Mouse (Mus musculus): ENCODE data around the gene Plekhh1.

DNA sequence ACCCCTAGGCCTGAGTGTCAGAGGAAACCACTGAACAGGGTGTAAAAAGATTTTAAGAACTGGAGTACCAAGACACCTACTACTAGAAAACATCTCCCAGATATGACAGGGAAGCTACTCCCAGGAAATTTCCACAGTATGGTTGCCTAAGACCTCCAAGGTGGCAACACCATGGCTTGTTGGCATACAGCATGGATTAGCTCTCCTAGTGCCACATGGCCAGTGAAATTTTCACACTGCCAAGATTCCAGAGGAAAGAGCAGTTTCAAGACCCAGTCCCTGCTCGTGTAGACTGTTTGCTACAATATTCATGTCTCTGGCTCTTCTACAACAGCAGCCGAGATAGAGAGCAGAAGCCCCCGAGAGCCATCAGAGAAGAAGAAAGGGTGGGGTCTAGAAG, 26.0 kb upstream of the Plekhh1 start:
- no peak for TF ChIP-seq CTCF (IDR thresholded peaks at IDR 0.05; ENCODE audit: insufficient read depth, low read depth, low read length)
- TF ChIP-seq POLR2A (IDR thresholded peaks at IDR 0.05; ENCODE audit: insufficient read depth, low read depth, low read length): no peak
